Mouse (Mus musculus) stomach, embryonic 15.5 days (tissue): ENCODE data around the gene Npr1. TPM values are rescaled to one million over a fixed set of nuclear protein-coding genes. Genes with fewer than 3 reads are reported as not detected.

Experiments used
- ATAC-seq: fragments of 200-750 bp; cut with Nextera tagmentation; 2 replicates; pipeline ENCODE4 v1.8.0; 2017; ENCODE audit warnings: low read depth, moderate number of reproducible peaks, moderate TSS enrichment; ENCODE audit not compliant: insufficient read depth, low FRiP score
- H3K27ac ChIP-seq: fragments of 300-500 bp; sonication (generic); 2 replicates; pipeline ENCODE4 v1.5.1; 2015; ENCODE audit warnings: mild to moderate bottlenecking, inconsistent platforms
- H3K27me3 ChIP-seq: fragments of 300-500 bp; sonication (generic); replicated peaks from 2 replicates; pipeline ENCODE4 v1.6.1; 2015; ENCODE audit warnings: inconsistent platforms
- H3K36me3 ChIP-seq: fragments of 300-500 bp; sonication (generic); 2 replicates; pipeline ENCODE4 v1.6.1; 2015; ENCODE audit warnings: inconsistent platforms
- H3K4me1 ChIP-seq: fragments of 300-500 bp; sonication (generic); 2 replicates; pipeline ENCODE4 v1.6.1; 2015; ENCODE audit warnings: inconsistent platforms
- H3K4me2 ChIP-seq: fragments of 300-500 bp; sonication (generic); 2 replicates; pipeline ENCODE4 v1.6.1; 2015; ENCODE audit warnings: mild to moderate bottlenecking, inconsistent platforms
- H3K4me3 ChIP-seq: fragments of 300-500 bp; sonication (generic); replicated peaks from 2 replicates; pipeline ENCODE4 v1.5.1; 2015; ENCODE audit warnings: inconsistent platforms
- H3K9ac ChIP-seq: fragments of 300-500 bp; sonication (generic); 2 replicates; pipeline ENCODE4 v1.6.1; 2015; ENCODE audit warnings: inconsistent platforms
- H3K9me3 ChIP-seq: fragments of 300-500 bp; sonication (generic); 2 replicates; pipeline ENCODE4 v1.6.1; 2016; ENCODE audit warnings: inconsistent platforms
- WGBS: fragments of 180-500 bp; shearing (Covaris S2); methylation state at CpG from one replicate; pipeline ENCODE4 v1.1.7; 2015; 5-methylcytosine and 5-hydroxymethylcytosine counted together
- polyA plus RNA-seq: library from polyadenylated mRNA; unstranded; fragments of >200 nt; fragmentation: Nextera tagmentation; extraction: Ambion mirVana; gene quantifications from 2 replicates; pipeline ENCODE4 v1.2.1, GENCODE M21; 2015

Npr1 gene
- polyA plus RNA-seq, 1 experiment from 2014 or later: 5.7 TPM

- 35% methylated on average over 12 of the region's 12 CpGs for WGBS
- no peak overlapping the region for H3K27ac ChIP-seq
Observed at GRCm38 (mm10) chr3:90450874-90451273, 14.8 kb downstream of the Npr1 start.

DNA sequence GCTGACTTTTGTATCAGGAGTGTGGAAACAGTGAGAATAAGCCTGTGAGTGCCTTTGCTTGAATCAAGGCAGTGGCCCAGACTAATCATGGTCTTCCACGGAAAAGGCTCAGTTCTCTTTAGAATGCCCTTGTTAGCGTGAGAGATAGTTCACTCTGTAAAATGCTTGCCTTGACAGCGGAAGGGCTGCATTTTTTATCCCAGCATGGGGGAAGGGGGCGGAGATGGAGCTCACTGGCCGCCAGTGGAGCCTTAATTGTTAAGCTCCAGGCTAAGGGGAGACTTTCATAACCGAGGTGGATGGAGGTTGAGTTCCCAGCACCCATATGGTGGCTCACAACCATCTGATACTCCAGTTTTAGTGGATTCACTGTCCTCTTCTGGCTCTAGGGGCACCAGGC lies 17.0 kb downstream of the Npr1 start:
- Histone ChIP-seq H3K4me3 (no peak overlapping the region), H3K27me3 (no peaks in the 10 kb centered on the region), H3K4me2 (no peak overlapping the region), H3K9ac (no peak overlapping the region), H3K27ac (no peak overlapping the region), H3K36me3 (no peaks in the 10 kb centered on the region), H3K4me1 (peaks cover 8% of the 10 kb centered on the region), H3K9me3 (no peaks in the 10 kb centered on the region)
- WGBS: 55% methylated on average over 6 of the region's 6 CpGs
- ATAC-seq: no peak

More at GRCm38 (mm10) chr3:90450874-90451273, 14.8 kb downstream of the Npr1 start:
- Histone ChIP-seq H3K27me3 (no peaks in the 10 kb centered on the region), H3K36me3 (no peaks in the 10 kb centered on the region), H3K4me2 (no peak overlapping the region), H3K9me3 (no peaks in the 10 kb centered on the region), H3K4me3 (no peak overlapping the region), H3K4me1 (peaks cover 8% of the 10 kb centered on the region), H3K9ac (no peak overlapping the region)
- ATAC-seq: no peak

DNA sequence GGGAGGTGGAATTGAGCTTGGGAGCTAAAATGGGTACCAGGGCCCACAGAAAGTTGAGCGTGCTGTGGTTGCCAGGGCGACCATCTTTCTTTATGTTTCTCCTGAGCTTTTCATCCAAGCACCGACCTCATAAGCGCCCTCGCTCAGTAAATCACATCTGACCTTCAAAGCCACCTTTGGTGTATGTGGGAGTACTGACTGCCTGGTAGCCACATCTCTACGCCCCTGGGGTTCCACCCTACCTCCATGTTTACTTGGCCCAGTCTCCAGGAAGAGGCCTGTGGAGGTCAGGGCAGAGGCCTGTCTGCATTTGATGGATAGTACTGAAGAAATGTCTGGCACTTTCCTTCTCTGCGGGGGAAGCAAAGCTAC lies 18.6 kb downstream of the Npr1 start:
- Histone ChIP-seq H3K36me3 (no peaks in the 10 kb centered on the region), H3K4me3 (peak overlapping the region; percentile 25), H3K27ac (peak overlapping the region; percentile 89), H3K4me1 (peaks cover 8% of the 10 kb centered on the region), H3K4me2 (peak overlapping the region; percentile 57), H3K9ac (no peak overlapping the region), H3K9me3 (no peaks in the 10 kb centered on the region), H3K27me3 (no peaks in the 10 kb centered on the region)
- peak; percentile 6; the same call in 1 of the 2 replicates for ATAC-seq
- 39% methylated on average over 7 of the region's 7 CpGs for WGBS

GRCm38 (mm10) chr3:90446389-90447122 lies 19.1 kb downstream of the Npr1 start:
- Histone ChIP-seq H3K36me3 (no peaks in the 10 kb centered on the region), H3K4me2 (peak overlapping the region; percentile 57), H3K9me3 (no peaks in the 10 kb centered on the region), H3K27ac (peak overlapping the region; percentile 89), H3K9ac (peak overlapping the region; percentile 16), H3K4me3 (peak overlapping the region; percentile 25), H3K4me1 (peaks cover 8% of the 10 kb centered on the region), H3K27me3 (no peaks in the 10 kb centered on the region)
- ATAC-seq: peak; percentile 93
- 0% methylated on average over 17 of the region's 17 CpGs for WGBS

DNA sequence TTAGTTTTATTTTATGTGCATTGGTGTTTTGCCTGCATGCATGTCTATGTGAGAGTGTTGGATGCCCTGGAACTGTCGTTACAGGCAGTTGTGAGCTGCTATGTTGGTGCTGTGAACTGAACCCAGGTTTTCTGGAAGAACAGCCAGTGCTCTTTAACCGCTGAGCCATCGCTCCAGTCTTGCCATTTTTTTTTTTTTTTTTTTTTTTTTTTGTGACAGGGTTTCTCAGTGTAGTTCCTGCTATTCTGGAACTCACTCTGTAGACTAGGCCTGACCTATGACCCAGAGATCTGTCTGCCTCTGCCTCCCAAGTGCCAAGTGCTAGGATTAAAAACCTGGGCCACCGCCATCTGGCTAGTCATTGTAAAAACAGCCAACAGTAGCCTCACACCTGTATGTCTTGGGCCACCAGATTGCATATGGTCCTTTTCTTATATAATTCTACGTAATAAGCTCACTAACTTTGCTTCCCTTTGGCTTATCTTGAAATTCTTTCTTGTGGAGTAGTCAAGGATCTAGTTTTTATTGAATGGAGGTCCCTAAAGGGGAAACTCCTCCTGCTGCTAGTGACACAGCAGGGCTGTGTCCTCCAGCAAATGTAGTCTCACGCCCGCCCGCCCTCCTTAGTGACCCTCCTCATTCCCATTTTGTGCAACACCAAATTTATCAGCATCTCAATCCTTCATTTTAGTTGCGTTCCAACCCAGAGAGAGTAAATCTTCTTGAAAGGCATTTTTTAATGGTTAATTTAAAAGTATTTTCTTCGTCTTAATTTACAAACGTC lies 20.1 kb downstream of the Npr1 start:
- Histone ChIP-seq H3K9me3 (no peaks in the 10 kb centered on the region), H3K4me3 (no peak overlapping the region), H3K36me3 (no peaks in the 10 kb centered on the region), H3K4me2 (peak overlapping the region; percentile 57), H3K9ac (no peak overlapping the region), H3K4me1 (peaks cover 6% of the 10 kb centered on the region), H3K27me3 (no peaks in the 10 kb centered on the region), H3K27ac (peak overlapping the region; percentile 89)
- WGBS: 59% methylated on average over 11 of the region's 11 CpGs
- ATAC-seq: no peak

DNA sequence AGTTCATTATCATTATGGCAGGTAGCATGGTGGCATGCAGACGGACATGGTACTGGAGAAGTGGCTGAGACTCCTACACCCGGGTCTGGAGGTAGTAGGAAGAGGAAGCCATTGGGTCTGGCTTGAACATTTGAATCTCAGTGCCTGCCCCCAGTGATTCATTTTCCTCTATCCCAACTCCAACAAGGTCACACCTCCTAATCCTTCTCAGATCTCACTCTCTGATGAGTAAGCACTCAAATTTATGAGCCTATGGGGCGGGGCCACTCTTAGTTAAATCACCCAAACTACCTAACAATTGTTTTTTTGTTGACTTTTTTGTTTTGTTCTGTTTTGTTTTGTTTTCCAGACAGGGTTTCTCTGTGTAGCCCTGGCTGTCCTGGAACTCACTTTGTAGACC lies 21.7 kb downstream of the Npr1 start:
- Histone ChIP-seq H3K9ac (no peak overlapping the region), H3K4me2 (no peak overlapping the region), H3K36me3 (no peaks in the 10 kb centered on the region), H3K27me3 (no peaks in the 10 kb centered on the region), H3K4me1 (peaks cover 6% of the 10 kb centered on the region), H3K27ac (no peak overlapping the region), H3K4me3 (no peak overlapping the region), H3K9me3 (no peaks in the 10 kb centered on the region)
- no peak for ATAC-seq
- WGBS: 90% methylated on average over 3 of the region's 3 CpGs

DNA sequence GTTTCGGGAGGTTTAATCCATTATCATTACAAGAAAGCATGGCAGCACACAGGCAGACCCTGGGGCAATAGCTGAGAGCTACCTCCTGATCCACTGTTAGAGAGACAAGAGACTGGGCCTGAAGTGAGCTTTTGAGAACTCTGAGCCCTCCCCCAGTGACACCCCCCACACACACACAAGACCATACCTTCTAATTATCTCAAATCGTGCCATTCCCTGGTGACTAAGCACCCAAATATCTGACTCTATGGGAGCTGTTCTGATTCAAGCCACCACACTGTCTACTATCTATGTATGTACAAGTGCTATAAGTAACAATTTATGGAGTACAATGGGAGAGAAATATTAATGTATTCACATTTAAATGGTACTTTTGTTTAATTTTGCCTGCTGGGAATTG lies 24.9 kb downstream of the Npr1 start:
- H3K4me1 ChIP-seq: no peaks in the 10 kb centered on the region
- 82% methylated on average over 2 of the region's 2 CpGs for WGBS
- no peak for ATAC-seq

GRCm38 (mm10) chr3:90437131-90437530 lies 28.5 kb downstream of the Npr1 start:
- no peak overlapping the region for H3K27ac ChIP-seq
- H3K27me3 ChIP-seq: no peaks in the 10 kb centered on the region
- no peak overlapping the region for H3K4me3 ChIP-seq
- H3K4me2 ChIP-seq: no peak overlapping the region
- H3K9ac ChIP-seq: no peak overlapping the region
- peaks cover 7% of the 10 kb centered on the region for H3K4me1 ChIP-seq
- ATAC-seq: no peak
- 62% methylated on average over 4 of the region's 4 CpGs for WGBS
- no peaks in the 10 kb centered on the region for H3K9me3 ChIP-seq
- H3K36me3 ChIP-seq: no peaks in the 10 kb centered on the region

More for the DNA sequence above, 24.9 kb downstream of the Npr1 start:
- Histone ChIP-seq H3K4me3 (no peak overlapping the region), H3K9me3 (no peaks in the 10 kb centered on the region), H3K9ac (no peak overlapping the region), H3K27me3 (no peaks in the 10 kb centered on the region), H3K4me2 (no peak overlapping the region), H3K27ac (no peak overlapping the region), H3K36me3 (no peaks in the 10 kb centered on the region)

DNA sequence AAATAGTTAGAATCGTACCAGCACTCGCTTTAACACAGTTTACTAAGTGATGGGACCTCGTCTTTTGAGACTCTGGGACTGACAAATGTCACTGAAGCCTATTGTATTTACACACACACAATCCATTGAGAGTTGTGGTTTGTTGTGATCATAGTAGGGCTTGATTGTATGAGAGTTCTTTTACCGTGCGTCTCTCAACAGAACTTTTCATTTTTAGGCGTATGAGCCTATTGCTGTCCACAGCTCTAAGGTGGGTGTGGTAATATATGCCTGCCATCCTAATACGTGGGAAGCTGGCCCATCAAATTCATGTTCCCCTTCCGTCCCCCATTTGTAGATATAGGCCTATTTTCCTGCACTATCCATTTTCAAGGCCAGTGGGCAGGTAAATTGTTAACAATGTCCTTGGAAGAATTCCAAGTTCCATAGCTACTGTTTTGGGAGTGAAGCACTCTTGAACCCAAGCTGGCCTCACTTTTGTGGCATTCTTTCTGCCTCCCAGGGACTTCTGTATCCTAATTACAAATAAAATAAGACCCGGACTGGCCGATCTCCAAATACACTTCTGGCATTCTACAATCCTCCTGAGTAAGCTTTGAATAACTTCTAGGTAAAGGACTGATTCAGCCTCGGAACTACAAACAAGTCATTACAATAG lies 31.5 kb downstream of the Npr1 start:
- Histone ChIP-seq H3K4me1 (peaks cover 21% of the 10 kb centered on the region), H3K4me3 (peak overlapping the region; percentile 70), H3K27me3 (no peaks in the 10 kb centered on the region), H3K9me3 (no peaks in the 10 kb centered on the region), H3K27ac (peak overlapping the region; percentile 95), H3K9ac (no peak overlapping the region), H3K4me2 (peak overlapping the region; percentile 81), H3K36me3 (no peaks in the 10 kb centered on the region)
- no peak for ATAC-seq
- 51% methylated on average over 11 of the region's 11 CpGs for WGBS

- Histone ChIP-seq H3K9ac (peak within 1 kb of the TSS; percentile 77), H3K36me3 (no peaks in the 10 kb centered on the region), H3K4me2 (peak within 1 kb of the TSS; percentile 91), H3K27ac (peak within 1 kb of the TSS; percentile 95), H3K27me3 (no peaks in the 10 kb centered on the region), H3K4me3 (peak within 1 kb of the TSS; percentile 70), H3K9me3 (no peaks in the 10 kb centered on the region), H3K4me1 (peaks cover 21% of the 10 kb centered on the region)
- peak; percentile 99 for ATAC-seq
- WGBS: under 1% methylated on average over 52 of the region's 52 CpGs
Observed at GRCm38 (mm10) chr3:90433381-90434020, 32.2 kb downstream of the Npr1 start, which contains the start of gene Ints3. Ints3 (minus strand) TSS chr3:90433622.

GRCm38 (mm10) chr3:90432811-90433219 lies 32.9 kb downstream of the Npr1 start:
- Histone ChIP-seq H3K9ac (peak overlapping the region; percentile 77), H3K4me3 (peak overlapping the region; percentile 70), H3K4me1 (peaks cover 21% of the 10 kb centered on the region), H3K36me3 (no peaks in the 10 kb centered on the region), H3K9me3 (no peaks in the 10 kb centered on the region), H3K27ac (peak overlapping the region; percentile 95), H3K4me2 (peak overlapping the region; percentile 91), H3K27me3 (no peaks in the 10 kb centered on the region)
- no peak for ATAC-seq
- 0% methylated on average over 12 of the region's 12 CpGs for WGBS
